Mouse (Mus musculus): ENCODE data around the gene Gm47995.
A peak's percentile ranks its signal among the peaks of the same experiment; 100 is the strongest.
"Not testable (repeated sequence)": the region's sequence is repeated elsewhere in the genome, so short reads cannot be mapped to it uniquely, and the experiment has no call there.

The Gm47995 gene

DNA sequence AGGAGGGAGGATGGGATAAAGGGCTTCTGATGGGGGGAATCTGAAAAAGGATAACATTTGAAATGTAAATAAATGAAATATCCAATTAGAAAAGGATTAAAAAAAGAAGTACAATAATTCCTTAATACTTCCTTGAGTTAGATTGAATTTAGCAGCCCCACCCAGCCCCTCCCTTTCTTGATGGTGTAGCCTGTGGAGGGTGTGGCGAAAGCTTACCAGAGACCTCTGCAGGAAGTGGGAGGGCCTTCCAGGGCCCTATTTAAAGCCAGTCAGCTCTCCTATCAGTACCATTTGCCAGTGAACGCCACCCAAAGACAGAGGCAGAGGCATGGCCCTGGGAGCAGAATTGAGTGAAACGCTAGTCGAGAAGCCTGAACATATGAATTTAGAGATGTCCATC lies at the start of gene Gm47995:
Gene Gm47995, plus strand, starts transcription at position 329 of the 400 bp plus-strand sequence.
- DNase-seq: not testable (repeated sequence)

DNA sequence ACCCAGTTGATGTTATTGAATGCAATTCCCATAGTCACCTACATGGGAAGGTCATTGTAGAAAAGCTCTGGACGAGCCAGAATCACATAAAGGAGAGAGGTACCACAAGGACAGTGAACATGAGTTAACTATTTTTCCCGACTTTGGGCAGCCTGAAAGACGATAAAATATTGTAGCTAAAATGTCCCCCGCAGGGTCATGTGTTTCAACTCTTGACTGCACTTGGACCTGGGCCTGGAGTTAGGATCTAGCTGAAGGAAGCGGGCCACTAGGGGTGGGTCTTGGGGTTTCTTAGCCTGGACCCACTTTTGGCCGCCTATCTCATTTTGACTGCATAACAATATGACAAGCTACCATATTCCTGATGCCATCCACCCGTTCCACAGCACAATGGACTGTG lies 48.0 kb upstream of the Gm47995 start:
- DNase-seq: peak in 1 of 2 experiments; percentile 57

DNA sequence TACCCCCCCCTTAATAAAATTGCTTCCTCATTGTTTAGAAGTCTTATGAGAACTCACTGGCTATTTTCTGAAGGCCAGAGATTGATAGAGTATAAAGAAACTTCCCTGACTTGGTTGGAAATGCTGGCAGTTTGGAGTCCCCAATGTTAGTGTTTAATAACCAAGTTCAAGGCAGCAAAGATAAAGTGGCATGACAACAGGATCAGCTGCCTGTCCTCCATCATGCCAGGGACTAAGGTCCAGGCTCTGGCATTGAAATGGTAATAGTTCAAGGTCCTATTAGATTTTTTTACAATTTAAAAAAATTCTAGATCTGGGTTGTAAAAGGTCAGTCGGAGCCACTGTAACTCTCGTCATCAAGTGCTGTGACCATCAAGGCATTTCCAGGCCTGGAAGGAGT lies 47.2 kb upstream of the Gm47995 start:
- DNase-seq: no peak

DNA sequence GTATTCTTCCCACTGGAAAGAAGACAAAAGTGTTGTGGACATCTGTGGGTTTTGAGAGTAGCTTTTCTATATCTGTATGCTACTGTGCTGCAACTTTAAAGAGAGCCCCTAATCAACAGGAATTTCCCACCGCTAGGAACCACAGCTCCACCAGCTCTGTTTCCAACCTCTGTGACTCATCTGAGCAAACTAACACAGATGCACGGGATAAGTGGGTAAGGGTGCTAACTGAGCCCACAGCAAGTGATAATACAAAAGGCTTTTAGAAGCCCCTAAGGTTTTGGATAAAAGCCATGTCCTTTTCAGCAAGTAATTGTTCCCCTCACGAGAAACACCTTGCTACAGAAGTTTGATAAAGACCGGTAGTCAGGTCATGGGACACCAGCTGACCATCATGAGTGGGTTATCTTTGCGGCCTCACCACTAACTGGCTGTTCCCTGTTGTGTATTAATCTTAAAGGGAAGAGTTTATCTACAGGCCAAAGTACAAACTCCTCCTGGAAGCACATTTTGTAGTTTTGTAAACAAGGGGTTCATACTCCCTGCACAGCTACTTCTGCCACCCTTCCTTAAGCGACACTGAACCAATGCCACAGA lies 45.1 kb upstream of the Gm47995 start:
- peak; percentile 60 to 70 for DNase-seq

DNA sequence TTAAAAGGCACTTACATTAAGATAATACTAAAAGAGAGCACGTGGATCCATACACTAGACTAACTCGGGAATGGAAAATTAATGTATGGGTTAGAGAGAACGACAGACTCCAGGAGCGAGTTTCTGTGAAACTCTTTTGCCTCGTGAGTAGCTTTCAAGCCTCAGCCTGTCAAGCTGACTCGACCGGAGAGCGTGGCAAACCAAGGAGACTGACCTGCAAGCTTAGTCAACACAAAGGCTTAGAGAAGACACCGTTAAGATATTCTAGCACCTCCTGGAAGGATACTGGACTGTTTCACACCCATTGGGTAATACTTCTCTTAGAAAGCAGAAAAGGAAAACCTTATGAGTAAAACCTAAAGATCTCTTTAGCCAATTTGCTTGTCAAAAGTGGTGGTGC lies 44.1 kb upstream of the Gm47995 start:
- DNase-seq: peak in 1 of 2 experiments; percentile 47

DNA sequence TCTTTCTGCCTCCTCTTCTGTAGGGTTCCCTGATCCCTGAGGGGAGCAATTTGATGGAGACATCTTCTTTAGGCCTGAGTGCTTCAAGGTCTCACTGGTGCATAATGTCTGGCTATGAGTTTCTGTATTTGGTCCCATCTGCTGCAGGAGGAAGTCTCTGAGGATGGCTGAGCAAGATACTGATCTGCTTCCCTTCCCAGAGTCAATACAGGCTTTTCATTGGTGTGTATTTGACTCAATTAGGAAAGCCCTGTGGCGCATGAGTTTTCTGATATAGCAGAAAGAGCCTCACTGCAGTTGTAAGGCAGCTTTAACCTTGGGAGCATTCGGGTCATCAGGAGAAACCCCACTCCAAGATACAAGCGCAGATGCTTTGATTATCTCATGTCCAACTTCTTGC lies 42.1 kb upstream of the Gm47995 start:
- no peak for DNase-seq

DNA sequence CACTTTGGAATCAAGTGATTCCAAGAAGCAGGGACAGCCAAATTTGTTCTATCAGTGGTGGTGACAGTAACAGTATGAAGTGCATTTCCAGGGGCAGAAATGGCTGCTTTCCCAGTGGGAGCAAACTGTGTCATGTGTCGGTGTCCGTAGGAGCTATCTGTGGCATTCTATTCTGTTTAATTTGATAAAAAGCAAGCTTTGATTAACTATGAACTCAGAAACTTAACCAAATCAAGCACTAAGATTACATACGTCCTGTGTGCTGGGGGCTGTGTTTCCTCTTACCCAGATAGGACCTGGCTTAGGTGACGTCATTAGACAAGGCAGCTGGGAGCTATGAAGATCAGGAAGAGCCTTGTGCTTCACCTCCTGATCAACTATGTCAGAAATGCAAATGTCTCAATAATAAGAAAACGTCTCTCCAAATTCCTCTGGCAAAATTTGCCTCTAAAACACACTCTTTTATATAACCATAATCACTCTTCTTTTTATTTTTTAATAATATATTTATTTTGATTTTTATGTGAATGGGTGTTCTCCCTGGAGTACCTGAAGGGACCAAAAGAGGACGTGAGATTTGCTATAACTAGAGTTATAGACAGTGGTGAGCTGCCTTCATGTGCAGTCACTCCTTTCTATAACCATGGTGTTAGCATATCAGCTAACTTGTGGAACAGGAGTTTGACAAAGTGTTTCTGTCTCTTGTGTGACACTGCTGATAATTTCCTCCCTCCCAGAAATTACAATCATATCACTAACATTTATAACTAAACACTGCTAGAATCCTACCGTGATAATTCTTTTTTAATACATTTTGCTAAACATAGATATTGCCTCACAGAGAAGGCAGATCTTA lies 41.2 kb upstream of the Gm47995 start:
- no peak for DNase-seq

DNA sequence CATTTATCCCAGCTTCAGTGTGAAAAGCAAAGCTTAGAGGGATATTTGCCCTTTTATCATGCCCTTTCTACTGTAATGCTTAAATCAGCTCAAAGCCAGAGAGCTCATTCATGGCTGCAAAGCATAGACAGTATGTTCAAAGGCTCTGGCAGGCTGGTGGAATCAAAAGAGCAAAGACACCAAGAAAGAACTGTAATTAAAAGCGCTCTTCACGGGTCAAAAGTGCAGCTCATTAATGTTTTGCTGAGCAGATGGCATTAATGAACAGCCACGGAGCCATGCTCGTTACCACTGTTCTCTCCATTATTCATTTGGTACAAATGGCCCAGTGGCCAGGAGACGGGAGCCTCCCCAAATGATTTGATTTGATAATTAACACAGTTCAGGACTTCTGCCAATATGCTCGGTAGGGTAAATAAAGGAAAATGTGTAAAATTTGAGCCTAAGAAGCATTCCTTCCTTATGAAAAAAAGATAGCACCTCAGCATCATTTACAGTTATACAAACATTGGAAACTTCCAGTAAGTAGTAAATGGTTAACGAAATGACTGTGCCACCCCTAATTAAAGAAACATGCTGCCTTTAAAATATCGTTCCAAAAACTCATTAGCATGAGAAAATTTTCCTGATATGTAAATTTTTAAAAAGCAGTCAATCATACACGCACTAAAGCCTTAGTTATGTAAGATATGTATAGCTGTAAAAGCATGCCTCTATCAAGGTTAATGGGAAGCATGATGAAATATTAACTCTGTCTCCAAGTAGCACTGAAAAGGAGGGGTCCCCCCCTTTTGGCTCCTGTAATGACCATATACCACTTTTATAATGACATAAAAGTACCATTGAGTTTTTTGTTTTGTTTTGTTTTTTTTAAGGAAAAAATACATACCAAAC lies 40.0 kb upstream of the Gm47995 start:
- DNase-seq: peak; percentile 75 to 88

DNA sequence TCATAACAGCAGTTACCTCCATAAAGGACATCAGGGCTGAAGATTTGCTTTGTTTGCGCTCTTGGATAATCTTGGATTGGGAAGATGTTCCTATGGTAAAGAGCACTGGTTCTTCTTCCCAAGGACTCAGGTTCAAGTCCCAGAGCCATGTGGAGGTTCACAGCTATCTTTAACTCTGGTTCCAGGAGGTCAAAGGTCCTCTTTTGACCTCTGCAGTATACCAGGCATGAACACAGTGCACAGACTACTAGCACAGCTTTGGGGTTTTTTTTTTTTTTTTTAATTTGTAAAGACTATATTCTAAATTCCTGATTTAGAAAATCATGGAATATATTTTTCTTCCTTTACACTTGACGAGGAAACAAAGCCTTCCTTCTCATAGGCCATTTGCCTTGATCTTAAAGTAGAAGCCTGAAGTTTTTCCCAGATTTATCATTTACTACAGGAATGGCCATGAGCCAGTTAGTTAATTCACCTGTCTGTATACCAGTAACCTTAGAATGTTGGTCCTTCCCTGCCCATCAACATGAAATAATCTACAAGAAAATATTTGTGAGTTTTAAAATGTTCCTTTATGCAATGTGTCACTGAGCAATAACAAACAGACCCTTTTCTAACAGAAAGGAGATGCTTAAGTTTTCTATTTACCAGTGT lies 39.3 kb upstream of the Gm47995 start:
- peak; percentile 38 to 58 for DNase-seq

DNA sequence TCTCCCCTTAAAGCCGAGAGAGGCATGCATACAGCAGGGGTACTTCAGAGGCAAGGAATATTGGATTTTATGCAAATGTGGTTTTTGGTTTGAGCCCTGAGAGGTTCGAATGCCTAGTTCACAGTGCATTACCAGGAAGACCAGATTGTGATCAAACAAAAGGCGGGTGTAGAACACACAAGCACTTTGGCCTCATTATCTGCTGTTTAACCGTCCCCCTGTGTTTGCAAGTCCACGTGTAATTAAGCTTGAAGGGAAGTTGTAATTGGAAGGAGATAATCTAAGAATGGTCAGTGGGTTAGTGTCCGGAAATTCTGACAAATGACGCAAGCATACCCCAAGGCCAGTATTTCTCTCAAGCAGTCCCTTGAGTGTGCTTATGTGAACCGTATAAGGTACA lies 32.2 kb upstream of the Gm47995 start:
- DNase-seq: no peak

DNA sequence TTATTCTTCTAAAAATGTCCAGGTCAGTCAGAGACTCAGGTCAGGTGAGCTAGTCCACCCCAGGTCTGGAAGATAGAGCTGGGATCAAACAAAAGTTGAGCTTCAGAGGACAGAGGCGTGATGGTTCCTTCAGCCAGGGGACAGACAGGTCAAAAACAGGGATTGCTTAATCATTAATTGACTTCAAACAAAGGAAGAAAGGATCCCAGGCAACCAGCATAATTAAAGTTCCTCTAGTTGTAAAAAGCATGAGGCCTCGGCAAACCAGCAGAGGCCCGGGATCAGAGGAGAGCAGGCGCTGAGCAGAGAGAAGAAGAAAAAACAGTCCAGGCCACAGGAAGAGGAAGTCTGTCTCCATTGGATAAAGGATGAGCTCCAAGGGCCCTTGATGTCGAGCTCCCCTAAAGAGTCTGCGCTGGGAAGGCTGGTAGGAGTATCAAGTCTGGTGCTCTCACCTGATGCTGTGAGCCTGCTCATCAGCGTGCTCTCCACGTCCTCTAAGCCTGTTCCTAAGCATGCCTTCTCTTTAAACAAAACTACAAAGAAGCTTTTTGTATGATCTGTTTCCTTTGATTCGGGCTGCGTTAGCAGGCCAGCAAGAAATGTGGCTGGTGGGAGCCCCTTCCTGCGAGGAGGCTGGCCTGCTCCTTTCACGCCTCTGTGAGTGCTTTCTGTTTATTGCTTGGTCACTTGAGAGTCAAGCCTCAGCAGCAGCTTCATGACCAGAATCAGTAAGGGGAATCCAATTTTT lies 30.8 kb upstream of the Gm47995 start:
- DNase-seq: peak; percentile 45 to 63

DNA sequence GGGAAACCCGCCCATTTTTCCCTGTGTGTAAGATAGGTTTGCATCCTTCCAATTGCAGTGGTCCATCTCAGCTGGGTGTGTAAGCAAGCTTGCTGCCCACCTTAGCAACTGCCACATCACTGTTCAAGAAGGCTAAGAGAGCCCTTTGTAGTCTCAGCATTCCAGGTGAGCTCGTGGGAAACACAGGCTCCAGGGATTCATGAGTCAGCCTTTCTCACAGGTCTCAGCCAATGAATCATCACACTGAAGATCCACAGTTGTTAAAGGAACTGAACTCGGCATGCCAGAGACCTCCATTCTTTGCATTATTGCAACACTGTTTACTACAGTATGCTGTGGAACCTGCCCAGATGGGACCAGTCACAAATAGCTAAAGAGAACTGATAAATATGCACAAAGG lies 29.6 kb upstream of the Gm47995 start:
- no peak for DNase-seq

DNA sequence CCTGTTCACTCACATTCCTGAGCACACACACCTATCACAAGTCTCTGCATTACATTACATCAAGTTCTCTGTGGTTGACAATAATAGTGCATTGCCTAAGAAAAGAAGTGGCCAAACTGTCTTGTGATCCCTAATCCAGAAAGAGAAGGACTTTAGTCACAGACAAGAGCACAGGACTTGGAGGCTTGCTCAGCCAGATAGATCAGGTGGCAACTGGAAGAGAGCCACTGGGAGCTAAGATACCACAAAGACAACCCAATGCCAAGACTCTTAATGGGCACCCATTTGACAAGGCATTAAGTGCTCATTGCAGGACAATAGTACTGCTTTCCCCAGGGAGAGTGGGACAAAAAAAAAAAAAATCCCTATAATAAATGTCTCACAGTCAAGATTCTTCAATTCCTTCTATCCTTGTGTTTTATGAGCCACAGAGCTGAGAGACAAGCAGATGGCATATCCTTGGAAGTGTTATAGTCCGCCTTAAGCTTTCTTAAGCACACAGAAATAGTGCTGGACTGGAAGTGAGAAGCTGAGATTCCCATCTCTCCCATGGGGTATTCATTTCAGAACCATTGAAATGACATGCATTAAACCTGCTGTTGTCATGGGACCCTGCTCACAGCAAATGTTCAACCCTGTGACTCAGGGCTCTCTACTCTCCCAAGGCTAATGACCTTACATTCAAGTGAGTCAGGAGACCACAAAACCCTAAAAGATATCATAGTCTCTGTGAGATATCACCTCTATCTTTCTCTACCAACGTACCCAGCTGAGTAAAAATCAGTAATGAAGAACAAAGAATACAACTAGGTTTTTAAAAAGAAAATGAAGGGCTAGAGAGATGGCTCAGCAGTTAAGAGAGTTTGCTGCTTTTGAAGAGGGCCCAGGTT lies 26.4 kb upstream of the Gm47995 start:
- DNase-seq: peak; percentile 61 to 76

DNA sequence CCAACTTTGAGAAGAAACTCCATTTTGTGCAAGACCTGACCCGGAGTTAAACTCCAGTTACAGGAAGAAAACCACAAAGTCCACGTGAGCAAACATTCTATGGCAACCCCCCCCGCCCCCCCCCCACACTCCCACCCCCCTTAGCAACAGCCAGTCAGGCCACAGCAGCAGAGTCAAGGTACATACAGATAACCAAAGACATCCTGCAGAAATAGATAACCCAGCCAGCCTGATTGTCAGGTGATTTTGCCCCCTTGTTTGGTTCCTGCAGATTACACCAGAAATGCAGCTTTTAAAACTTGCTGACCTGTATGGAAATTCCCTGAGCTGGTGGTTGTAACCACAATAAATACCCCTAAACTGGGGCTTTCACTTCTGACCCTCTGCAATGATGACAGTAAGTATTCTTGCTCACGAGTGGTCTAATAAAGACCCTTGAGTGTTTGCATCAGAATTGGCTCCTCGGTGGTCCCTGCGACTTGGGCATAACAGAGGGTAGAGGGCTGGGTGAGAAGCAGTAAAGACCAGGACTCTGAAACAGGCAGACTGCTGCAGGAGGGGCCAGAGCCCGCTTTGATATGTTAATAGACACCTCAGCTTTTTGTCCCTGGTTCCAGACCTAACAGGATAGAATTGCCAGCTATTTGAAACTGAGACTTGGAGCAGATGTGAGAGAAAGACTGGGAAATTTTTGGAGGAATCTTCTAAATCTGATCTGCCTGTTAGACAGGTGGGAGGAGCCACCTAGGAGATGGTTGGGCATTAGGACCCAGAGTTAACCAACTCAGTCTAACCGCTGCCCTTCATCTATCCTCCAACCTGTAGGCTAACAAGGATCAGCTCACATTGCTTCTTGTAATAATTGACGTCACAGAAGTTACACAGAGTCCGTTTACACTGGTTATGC lies 21.0 kb upstream of the Gm47995 start:
- peak; percentile 54 to 85 for DNase-seq

DNA sequence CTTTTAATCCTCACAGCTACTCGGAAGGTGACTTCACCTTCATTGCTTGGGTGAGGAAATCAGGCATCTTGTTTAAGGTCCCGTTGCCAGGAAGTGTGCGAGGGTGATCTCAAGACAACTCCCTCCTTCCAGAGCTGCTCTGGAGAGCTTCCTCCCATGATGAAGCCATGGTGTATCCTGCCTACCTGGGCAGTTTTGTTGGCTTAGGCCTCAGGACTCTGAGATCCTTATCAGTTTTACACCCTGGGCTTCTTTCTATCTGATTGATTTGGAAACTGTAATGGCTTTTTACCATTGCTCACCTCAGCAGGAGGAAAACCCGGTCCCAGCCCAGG lies 20.3 kb upstream of the Gm47995 start:
- no peak for DNase-seq

DNA sequence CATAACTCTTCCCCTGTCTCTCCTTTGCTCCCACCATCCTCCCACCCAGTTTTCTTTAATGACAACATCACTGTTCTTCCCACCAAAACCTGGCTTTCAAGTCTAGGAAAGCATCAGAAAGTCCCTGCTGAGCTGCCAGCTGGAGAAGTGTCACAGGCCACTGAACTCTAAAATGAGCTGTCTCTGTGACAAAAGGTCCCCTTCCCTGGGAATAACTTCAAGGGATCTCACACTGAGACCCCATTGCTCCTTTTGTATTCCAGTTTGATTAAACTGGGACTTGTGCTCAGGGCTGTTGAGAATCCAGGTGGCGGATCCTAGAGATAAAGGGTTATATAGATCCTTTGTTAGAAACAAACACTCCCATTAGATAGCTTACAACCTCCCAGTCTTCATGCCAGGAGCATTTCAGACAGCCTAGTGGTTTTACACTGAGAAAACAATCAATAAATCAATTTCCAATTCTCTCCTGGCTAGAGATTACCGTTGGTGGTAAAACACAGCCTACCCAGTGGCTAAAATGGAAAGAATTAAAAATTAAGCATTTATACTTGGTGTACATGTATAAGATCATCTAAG lies 19.7 kb upstream of the Gm47995 start:
- no peak for DNase-seq

DNA sequence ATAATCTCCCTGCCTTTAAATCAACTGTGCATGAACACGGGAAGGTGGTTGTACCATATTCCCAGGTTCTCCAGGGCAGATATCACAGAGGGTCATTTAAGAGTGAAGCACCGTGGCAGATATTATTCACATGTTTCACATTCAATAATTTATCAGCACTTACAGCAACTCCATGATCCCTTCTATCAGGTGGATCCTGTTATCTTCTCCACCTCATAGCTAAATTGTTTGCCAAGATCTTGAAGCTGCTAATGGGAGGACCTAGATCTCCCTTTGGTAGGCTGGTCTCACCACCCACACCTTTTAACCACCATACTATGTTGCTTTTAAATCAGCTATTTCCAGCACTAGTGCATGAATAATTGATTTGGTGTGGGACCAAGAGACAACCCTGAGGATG lies 18.1 kb upstream of the Gm47995 start:
- DNase-seq: no peak

DNA sequence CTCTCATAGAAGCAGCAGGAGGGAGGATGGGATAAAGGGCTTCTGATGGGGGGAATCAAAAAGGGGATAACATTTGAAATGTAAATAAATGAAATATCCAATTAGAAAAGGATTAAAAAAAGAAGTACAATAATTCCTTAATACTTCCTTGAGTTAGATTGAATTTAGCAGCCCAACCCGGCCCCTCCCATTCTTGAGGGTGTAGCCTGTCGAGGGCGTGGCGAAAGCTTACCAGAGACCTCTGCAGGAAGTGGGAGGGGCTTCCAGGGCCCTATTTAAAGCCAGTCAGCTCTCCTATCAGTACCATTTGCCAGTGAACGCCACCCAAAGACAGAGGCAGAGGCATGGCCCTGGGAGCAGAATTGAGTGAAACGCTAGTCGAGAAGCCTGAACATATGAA lies 16.0 kb upstream of the Gm47995 start, which contains the start of gene Gm47985:
Gene Gm47985, plus strand, starts transcription at position 272 of the 400 bp plus-strand sequence.
- not testable (repeated sequence) for DNase-seq

DNA sequence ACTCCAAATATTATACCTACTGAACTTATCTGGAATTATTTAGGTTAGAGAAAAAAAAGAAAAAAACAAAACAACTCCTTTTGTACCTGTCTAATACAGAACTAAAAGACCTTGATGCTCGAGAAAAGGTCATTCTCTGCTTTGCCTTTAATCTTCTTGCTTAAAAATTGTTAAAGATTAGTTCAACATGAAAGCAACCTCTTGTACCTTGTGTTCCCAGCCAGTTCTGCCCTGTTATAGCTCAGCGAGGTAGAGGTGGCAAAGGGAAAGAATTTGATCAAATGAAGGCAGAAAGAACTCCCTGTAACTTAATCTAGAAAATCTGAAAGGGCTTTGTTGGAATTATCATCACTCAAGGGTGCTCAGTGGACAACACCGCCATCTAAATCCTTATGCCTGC lies 12.1 kb upstream of the Gm47995 start:
- DNase-seq: peak in 1 of 2 experiments; percentile 45

All from kidney, postnatal 36 days (tissue).